Mouse (Mus musculus) forebrain, embryonic 16.5 days (tissue): Measurements from ENCODE around the gene Tfpi. TPM values are rescaled to one million over a fixed set of nuclear protein-coding genes. Genes with fewer than 3 reads are reported as not detected.
"Not testable (repeated sequence)": the region's sequence is repeated elsewhere in the genome, so short reads cannot be mapped to it uniquely, and the experiment has no call there.

ENCODE experiments used
- ATAC-seq: fragments of 200-750 bp; cut with Nextera tagmentation; 2 replicates; pipeline ENCODE4 v1.8.0; 2017; ENCODE audit warnings: mild to moderate bottlenecking, moderate library complexity
- H3K27ac ChIP-seq: fragments of 300-500 bp; sonication (generic); 2 replicates; pipeline ENCODE4 v1.5.1; 2014; ENCODE audit warnings: low read length, control low read depth
- H3K27me3 ChIP-seq: fragments of 300-500 bp; sonication (generic); replicated peaks from 2 replicates; pipeline ENCODE4 v1.6.1; 2014; ENCODE audit warnings: low read length; ENCODE audit not compliant: control insufficient read depth, insufficient read depth
- H3K36me3 ChIP-seq: fragments of 300-500 bp; sonication (generic); 2 replicates; pipeline ENCODE4 v1.6.1; 2014; ENCODE audit not compliant: control insufficient read depth, insufficient read depth
- H3K4me1 ChIP-seq: fragments of 300-500 bp; sonication (generic); replicated peaks from 2 replicates; pipeline ENCODE4 v1.6.1; 2014; ENCODE audit warnings: low read length; ENCODE audit not compliant: control insufficient read depth, insufficient read depth
- H3K4me2 ChIP-seq: fragments of 300-500 bp; sonication (generic); 2 replicates; pipeline ENCODE4 v1.6.1; 2014; ENCODE audit warnings: mild to moderate bottlenecking, low read length, control low read depth
- H3K4me3 ChIP-seq: fragments of 300-500 bp; sonication (generic); replicated peaks from 2 replicates; pipeline ENCODE4 v1.5.1; 2014; ENCODE audit warnings: mild to moderate bottlenecking, low read length, control low read depth
- H3K9ac ChIP-seq: fragments of 300-500 bp; sonication (generic); replicated peaks from 2 replicates; pipeline ENCODE4 v1.6.1; 2014; ENCODE audit warnings: low read depth, low read length, control low read depth
- H3K9me3 ChIP-seq: fragments of 300-500 bp; sonication (generic); 2 replicates; pipeline ENCODE4 v1.6.1; 2016; ENCODE audit warnings: low read length; ENCODE audit not compliant: control insufficient read depth
- WGBS: fragments of 180-500 bp; shearing (Covaris S2); extraction: QIAGEN DNeasy Blood & Tissue Kit; methylation state at CpG from one replicate; pipeline ENCODE4 v1.1.7; 2014; 5-methylcytosine and 5-hydroxymethylcytosine counted together
- polyA plus RNA-seq: library from polyadenylated mRNA; unstranded; fragments of >200 nt; fragmentation: Nextera tagmentation; extraction: Ambion mirVana; gene quantifications from 2 replicates; pipeline ENCODE4 v1.2.1, GENCODE M21; 2015

Gene Tfpi
- polyA plus RNA-seq, 1 experiment from 2014 or later: 11.8 TPM

DNA sequence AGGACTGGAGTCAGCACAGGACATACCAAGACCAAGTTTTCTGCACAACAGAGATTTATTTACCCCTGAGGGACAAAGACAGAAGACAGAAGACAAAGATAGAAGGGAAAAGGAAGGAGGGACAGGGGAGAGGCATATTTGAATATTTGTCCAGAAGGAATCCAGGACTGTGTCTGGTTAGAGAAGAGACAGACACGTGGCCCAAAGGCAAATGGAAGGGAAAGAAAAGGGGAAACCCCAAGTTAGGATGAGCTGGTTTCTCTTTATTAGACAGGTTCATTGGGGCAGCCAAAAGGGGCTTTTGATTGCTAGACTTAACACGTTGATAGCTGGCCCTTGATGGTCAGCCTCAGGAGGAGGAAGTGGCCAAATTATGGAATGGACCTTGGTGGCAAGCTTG lies 34.9 kb upstream of the Tfpi start:
- H3K27ac ChIP-seq: no peak overlapping the region
- no peaks in the 10 kb centered on the region for H3K4me1 ChIP-seq
- no peak overlapping the region for H3K4me2 ChIP-seq
- no peaks in the 10 kb centered on the region for H3K9me3 ChIP-seq
- WGBS: 78% methylated on average over 2 of the region's 2 CpGs
- H3K9ac ChIP-seq: no peak overlapping the region
- H3K36me3 ChIP-seq: no peaks in the 10 kb centered on the region
- no peak overlapping the region for H3K4me3 ChIP-seq
- ATAC-seq: no peak
- H3K27me3 ChIP-seq: no peaks in the 10 kb centered on the region

DNA sequence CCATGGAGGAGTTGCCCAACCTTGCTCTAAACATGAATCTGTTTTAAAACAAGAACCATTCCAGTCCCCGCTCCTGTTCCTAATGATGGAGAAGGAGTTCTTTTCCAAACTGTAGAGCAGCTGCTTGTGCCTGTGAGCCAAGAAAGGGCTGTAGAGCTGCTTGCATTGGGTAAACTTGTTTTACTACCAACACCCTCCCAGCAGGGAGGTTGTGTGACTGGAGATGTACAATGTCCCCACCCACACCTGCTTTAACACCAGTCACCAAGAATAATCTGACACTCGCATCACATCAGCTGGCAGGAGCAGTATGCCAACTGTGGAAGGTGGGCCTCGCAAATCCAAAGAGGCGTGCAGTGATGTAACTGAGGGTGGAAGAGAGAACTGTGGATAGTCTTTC lies 34.5 kb upstream of the Tfpi start:
- 85% methylated on average over 4 of the region's 4 CpGs for WGBS
- Histone ChIP-seq H3K27me3 (no peaks in the 10 kb centered on the region), H3K4me1 (no peaks in the 10 kb centered on the region), H3K36me3 (no peaks in the 10 kb centered on the region), H3K9me3 (no peaks in the 10 kb centered on the region), H3K4me2 (no peak overlapping the region), H3K4me3 (no peak overlapping the region), H3K9ac (no peak overlapping the region), H3K27ac (no peak overlapping the region)
- ATAC-seq: no peak

DNA sequence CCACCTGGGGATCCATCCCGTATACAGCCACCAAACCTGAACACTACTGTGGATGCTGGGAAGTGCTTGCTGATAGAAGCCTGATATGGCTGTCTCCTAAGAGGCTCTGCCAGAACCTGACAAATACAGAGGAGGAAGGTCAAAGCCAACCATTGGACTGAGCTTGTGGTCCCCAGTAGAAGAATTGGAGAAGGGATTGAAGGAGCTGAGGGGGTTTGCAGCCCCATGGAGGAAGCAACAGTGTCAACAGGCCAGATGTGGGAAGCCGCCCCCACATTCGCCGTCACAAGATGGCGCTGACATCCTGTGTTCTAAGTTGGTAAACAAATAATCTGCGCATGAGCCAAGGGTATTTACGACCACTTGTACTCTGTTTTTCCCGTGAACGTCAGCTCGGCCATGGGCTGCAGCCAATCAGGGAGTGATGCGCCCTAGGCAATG lies 28.4 kb upstream of the Tfpi start:
- WGBS: 52% methylated on average over 5 of the region's 11 CpGs
- H3K36me3 ChIP-seq, H3K9me3 ChIP-seq, H3K4me3 ChIP-seq, H3K9ac ChIP-seq, H3K27ac ChIP-seq, H3K4me1 ChIP-seq, H3K27me3 ChIP-seq: not testable (repeated sequence)
- ATAC-seq: peak; percentile 47; the same call in 1 of the 2 replicates
- H3K4me2 ChIP-seq: peak overlapping the region; percentile 39

DNA sequence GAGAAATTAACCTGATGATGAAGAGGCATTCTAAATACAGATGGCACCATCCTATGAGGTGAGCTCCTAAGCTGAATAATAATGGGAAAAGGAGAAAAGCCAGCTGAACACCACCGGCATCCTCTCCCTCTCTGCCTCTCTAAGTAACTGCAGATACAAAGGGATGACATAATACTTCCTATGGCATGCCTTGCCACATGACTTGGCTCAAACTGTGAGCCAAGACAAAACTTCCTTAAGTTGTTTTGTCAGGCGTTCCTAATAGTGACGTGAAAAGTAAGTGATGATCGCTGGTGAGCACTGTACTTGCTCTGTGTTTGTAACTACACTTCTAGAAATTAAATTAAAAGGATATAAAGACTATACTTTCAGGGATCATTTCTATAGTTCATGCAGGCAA lies 27.7 kb upstream of the Tfpi start:
- ATAC-seq: no peak
- H3K4me3 ChIP-seq: no peak overlapping the region
- no peak overlapping the region for H3K4me2 ChIP-seq
- 46% methylated on average over 4 of the region's 4 CpGs for WGBS
- no peak overlapping the region for H3K27ac ChIP-seq
- H3K9ac ChIP-seq: no peak overlapping the region
- H3K4me1 ChIP-seq: no peaks in the 10 kb centered on the region
- no peaks in the 10 kb centered on the region for H3K36me3 ChIP-seq
- H3K27me3 ChIP-seq: no peaks in the 10 kb centered on the region
- H3K9me3 ChIP-seq: no peaks in the 10 kb centered on the region

DNA sequence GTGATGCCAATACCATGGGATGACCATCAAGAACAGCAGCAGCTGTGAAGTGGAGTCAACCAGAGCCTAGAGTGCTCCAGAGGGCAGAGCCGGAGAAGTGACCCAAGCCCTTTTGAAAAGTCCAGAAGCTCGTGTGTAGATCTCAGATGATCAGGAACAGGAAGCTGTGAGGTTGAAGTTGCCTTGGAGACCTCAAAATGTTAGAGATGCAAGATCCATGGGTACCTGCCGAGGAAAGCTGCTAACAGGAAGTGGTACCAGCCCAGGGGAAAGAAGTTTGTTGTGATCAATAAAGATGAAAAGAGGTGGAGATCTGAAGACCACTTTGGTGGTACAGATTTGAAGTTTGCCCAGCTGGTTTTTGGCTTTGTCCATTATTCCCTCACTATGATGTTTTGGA lies 22.3 kb upstream of the Tfpi start:
- WGBS: 84% methylated on average over 3 of the region's 3 CpGs
- ATAC-seq: no peak

DNA sequence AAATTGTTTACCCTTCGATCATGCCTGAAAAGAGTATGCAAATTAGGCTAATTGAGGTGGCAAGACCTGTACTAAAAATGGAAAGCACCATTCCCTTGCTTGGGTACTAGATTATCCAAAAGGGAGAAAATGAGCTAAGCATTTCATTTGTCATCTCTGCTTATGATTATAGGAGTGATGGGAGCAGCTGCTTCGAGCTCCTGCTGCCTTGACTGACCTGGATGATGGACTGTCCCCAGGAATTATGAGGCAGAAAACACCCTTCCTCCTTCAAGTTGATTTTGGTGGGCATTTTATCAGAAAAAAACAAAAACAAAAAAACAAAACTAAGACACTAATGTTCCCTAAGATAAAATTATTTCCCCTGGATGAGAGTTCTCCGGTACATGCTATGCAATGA lies 18.5 kb upstream of the Tfpi start:
- H3K4me2 ChIP-seq: no peak overlapping the region
- no peak for ATAC-seq

More for the DNA sequence above, 22.3 kb upstream of the Tfpi start:
- Histone ChIP-seq H3K27ac (no peak overlapping the region), H3K27me3 (no peaks in the 10 kb centered on the region), H3K9me3 (no peaks in the 10 kb centered on the region), H3K4me3 (no peak overlapping the region), H3K9ac (no peak overlapping the region), H3K4me1 (no peaks in the 10 kb centered on the region), H3K36me3 (no peaks in the 10 kb centered on the region), H3K4me2 (no peak overlapping the region)

DNA sequence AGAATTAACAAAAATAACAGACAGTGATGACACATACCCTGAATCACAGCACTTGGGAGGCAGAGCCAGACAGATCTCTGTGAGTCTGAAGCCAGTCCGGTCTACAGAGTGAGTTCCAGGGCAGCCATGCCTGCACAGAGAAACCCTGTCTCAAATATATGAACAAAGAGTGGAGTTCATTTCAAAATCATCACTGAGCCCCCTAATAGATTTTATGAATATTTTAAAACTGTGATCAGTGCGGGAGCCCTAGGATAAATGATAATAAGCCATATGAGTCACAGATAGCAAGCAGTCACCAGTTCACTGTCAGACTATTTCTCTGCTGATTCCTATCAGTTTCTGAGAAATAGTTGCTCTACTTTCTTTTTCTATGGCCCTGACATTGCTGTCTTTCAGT lies 17.1 kb upstream of the Tfpi start:
- Histone ChIP-seq H3K4me2 (no peak overlapping the region), H3K4me3 (no peak overlapping the region), H3K27me3 (no peaks in the 10 kb centered on the region), H3K9me3 (no peaks in the 10 kb centered on the region), H3K36me3 (no peaks in the 10 kb centered on the region), H3K9ac (no peak overlapping the region), H3K27ac (no peak overlapping the region), H3K4me1 (no peaks in the 10 kb centered on the region)
- WGBS: 90% methylated on average over 2 of the region's 2 CpGs
- no peak for ATAC-seq

More for the DNA sequence above, 18.5 kb upstream of the Tfpi start:
- Histone ChIP-seq H3K36me3 (no peaks in the 10 kb centered on the region), H3K27me3 (no peaks in the 10 kb centered on the region), H3K4me1 (no peaks in the 10 kb centered on the region), H3K4me3 (no peak overlapping the region), H3K9me3 (no peaks in the 10 kb centered on the region), H3K9ac (no peak overlapping the region), H3K27ac (no peak overlapping the region)
- WGBS: 72% methylated on average over 3 of the region's 3 CpGs

DNA sequence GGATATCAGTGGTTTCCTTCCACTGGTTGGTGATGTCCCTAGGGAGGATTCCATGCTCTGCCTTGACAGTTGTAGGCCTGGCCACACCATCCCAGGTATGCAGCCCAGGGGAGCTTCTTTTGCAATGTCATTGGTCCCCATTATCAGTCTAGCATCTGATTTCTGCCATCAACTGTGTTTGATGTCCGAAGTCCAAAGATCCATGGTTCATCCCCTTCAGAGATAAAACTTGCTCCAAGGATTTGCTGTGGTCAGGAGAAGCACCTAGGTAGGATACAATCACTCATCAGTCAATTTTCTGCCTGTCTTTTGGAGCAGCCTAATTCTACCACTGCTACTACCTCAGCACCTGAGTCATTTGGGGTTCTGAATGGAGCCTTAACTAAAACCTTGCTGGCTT lies 15.1 kb upstream of the Tfpi start:
- Histone ChIP-seq H3K9ac (no peak overlapping the region), H3K4me2 (no peak overlapping the region), H3K27me3 (no peaks in the 10 kb centered on the region), H3K4me3 (no peak overlapping the region), H3K27ac (no peak overlapping the region), H3K4me1 (no peaks in the 10 kb centered on the region), H3K36me3 (no peaks in the 10 kb centered on the region), H3K9me3 (no peaks in the 10 kb centered on the region)
- WGBS: 79% methylated on average over 1 of the region's 1 CpGs
- ATAC-seq: no peak

DNA sequence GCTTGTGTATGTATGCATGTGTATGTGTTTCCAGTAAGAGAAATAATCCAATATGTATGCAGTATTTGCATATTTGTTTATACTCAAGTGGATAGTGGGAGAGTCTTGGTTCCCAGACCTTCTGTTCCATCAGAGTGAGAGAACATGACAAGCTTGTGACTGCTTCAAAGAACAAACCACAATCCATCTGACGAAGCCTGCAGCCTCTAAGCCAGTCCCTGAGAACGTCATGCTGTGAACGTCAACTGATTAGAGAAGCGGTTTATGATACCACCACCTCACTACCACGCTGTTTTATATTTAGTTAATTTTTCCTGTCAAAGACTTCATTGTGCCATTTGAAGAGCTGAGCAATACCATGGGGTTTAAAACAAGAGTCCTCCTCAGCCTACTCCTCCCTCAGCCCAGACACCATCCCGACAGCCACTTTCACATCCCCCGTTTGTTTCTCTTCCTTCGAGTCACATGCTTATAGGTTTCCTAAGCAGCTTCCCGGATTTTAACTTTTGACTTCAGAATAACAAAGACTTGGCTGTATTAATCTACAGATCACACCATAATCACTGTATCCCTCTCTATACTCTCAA lies 11.2 kb upstream of the Tfpi start:
- Histone ChIP-seq H3K4me3 (no peak overlapping the region), H3K27me3 (no peaks in the 10 kb centered on the region), H3K4me1 (no peaks in the 10 kb centered on the region), H3K4me2 (no peak overlapping the region), H3K9ac (no peak overlapping the region), H3K27ac (no peak overlapping the region), H3K36me3 (no peaks in the 10 kb centered on the region), H3K9me3 (no peaks in the 10 kb centered on the region)
- ATAC-seq: no peak
- 74% methylated on average over 9 of the region's 9 CpGs for WGBS

DNA sequence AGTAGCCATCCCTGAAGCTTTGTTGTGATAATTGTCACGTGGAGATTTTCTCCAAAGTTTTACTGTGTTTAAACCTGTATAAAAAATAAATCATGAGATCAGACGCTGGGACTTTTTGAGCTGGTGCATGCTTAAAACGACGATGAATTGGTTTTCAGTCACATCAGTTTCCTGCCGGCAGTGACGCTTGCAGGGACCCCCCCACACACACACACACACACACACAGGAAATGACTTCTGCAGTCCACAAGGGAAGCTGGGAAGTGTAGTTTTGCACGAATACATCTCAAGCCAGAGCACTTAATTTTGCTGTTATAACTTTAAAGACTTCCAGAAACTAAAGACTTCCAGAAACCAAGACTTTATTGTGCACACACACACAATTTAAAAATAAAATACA lies 5.3 kb upstream of the Tfpi start:
- Histone ChIP-seq H3K36me3 (no peaks in the 10 kb centered on the region), H3K27me3 (no peaks in the 10 kb centered on the region), H3K9ac (no peak overlapping the region), H3K4me3 (no peak overlapping the region; the same call in 1 of the 2 replicates), H3K9me3 (no peaks in the 10 kb centered on the region), H3K4me2 (0 out of 2 replicates have a peak overlapping the region, but pooled peaks have one; percentile 19), H3K27ac (no peak overlapping the region), H3K4me1 (no peaks in the 10 kb centered on the region)
- ATAC-seq: peak; percentile 88
- WGBS: 55% methylated on average over 7 of the region's 7 CpGs
